Mouse (Mus musculus): ENCODE measurements around the gene Nub1.

The Nub1 gene

GRCm38 (mm10) chr5:24747533-24747932 lies 62.2 kb downstream of the Nub1 start:
- no peak for DNase-seq

GRCm38 (mm10) chr5:24749731-24750130 lies 64.4 kb downstream of the Nub1 start:
- DNase-seq, result no peak

GRCm38 (mm10) chr5:24750321-24751304 lies 65.3 kb downstream of the Nub1 start:
- DNase-seq, result peak; percentile 89

GRCm38 (mm10) chr5:24751305-24752174 lies 66.2 kb downstream of the Nub1 start:
- DNase-seq, result peak; percentile 38

- no peak for DNase-seq
Measured at GRCm38 (mm10) chr5:24752175-24752498, 66.8 kb downstream of the Nub1 start.

GRCm38 (mm10) chr5:24756931-24757330 lies 71.6 kb downstream of the Nub1 start:
- no peak for DNase-seq

- no peak for DNase-seq
Measured at GRCm38 (mm10) chr5:24757816-24758215, 72.5 kb downstream of the Nub1 start, which contains the start of gene Crygn. Gene Crygn (minus strand): TSS chr5:24758008.

Data from cerebellum, adult 9-10 months (tissue).